Mouse (Mus musculus): ENCODE data around the gene Atp1a4.

DNA sequence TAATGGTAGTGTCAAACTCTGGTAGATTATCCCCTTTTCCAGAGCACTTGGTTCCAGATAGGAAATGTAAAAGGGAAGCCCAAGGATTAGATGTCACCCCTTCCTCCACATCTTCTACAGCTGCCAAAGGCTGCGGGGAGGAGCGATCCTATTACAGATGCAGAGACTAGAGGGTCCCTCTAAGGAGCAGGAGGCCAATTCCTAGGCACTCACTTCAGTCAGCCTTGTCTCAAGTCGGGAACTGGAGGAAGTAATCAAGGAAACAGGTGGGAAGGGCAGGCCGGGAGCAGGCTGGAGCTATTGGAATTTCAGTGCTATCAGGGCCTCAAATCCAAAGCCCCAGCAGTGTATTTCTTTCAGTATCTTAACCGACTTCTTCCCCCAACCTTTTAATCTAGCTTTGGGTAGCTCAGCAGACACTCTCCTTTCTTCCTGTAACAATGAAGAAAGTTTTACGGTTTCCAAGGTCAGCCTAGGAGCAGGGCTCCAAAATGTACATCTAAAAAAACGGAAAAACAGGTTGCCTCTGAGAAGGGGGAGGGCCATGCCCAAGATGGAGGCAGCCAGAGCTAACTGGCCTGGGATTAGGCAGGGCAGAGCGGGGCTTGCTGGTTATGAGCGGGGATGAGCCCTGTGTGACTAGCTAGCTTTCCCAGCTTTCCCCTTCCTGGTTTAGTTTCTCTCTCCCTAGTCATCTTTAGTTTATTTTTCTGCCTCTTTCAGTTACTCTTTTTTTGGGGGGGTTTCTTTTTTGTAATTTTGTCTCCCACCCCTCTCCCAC is 54.0 kb downstream of the Atp1a4 start:
- no peak for TF ChIP-seq CTCF (conservative IDR thresholded peaks at IDR 0.05; ENCODE audit: insufficient read depth, insufficient read length, low read depth, low read length)
- TF ChIP-seq POLR2A (IDR thresholded peaks at IDR 0.05; ENCODE audit: low read depth, low read length): no peak

All from kidney, adult 2 months (tissue).